Mouse (Mus musculus): ENCODE data around the gene Egfl8.

Egfl8 gene

DNA sequence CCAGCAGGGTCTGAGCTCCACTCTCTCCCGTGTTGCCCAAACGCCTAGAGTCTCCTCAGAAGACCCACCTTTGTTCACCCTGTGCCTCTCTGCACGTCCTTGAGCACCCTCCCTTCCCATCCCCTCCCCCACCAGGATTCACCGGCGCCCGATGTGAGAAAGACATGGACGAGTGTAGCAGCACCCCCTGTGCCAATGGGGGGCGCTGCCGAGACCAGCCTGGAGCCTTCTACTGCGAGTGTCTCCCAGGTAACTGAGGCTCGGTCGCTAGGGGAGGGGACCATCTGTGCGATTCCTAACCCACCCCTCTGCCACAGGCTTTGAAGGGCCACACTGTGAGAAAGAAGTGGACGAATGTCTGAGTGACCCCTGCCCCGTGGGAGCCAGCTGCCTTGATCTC, 43.4 kb downstream of the Egfl8 start:
- no peak for DNase-seq (ENCODE audit: low spot score)

DNA sequence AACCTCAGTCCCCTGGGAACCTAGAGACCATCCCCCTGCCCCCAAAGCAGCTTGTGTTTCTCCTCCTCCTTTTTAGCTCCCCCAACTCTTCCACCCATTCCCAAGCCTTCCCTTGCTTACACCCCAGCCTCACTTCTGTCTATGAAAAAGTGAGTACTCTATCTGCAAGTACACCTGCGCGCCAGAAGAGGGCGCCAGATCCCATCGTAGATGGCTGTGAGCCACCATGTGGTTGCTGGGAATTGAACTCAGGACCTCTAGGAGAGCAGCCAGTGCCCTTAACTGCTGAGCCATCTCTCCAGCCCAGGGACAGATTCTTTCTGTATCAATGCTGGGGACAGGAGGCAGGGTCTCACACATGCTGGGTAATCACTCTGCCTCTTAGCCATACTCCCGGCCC, 43.9 kb downstream of the Egfl8 start:
- no peak for DNase-seq (ENCODE audit: low spot score)

DNA sequence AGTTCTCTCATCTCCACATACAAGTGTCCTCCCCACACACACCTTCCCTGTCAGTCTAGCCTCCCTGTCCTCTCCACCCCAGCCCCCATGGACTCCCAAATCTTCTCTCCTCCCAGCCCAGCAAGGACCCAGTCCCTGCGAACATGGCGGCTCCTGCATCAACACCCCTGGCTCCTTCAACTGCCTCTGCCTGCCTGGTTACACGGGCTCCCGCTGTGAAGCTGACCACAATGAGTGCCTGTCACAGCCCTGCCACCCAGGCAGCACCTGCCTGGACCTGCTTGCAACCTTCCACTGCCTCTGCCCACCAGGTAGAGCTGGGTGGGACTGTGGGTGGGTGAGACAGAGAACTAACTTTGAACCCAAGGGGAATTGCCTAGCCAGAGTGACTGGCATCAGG, 45.9 kb downstream of the Egfl8 start:
- no peak for DNase-seq (ENCODE audit: low spot score)

DNA sequence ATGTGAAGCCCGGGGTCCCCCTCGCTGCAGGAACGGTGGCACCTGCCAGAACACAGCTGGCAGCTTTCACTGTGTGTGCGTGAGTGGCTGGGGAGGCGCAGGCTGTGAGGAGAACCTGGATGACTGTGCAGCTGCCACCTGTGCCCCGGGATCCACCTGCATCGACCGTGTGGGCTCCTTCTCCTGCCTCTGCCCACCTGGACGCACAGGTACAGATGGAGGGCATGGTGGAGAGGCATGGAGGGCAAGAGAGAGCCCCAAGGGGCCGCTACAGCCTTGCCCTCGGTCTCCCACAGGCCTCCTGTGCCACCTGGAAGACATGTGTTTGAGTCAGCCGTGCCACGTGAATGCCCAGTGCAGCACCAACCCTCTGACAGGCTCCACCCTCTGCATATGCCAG, 47.4 kb downstream of the Egfl8 start:
- DNase-seq (ENCODE audit: low spot score) = no peak

DNA sequence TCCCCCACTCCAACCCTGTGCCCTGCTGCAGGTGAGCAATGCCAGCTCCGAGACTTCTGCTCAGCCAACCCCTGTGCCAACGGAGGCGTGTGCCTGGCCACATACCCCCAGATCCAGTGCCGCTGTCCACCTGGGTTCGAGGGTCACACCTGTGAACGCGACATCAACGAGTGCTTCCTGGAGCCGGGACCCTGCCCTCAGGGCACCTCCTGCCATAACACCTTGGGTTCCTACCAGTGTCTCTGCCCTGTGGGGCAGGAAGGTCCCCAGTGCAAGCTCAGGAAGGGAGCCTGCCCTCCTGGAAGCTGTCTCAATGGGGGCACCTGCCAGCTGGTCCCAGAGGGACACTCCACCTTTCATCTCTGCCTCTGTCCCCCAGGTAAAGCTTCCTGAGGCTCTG, 48.5 kb downstream of the Egfl8 start:
- no peak for DNase-seq (ENCODE audit: low spot score)

DNA sequence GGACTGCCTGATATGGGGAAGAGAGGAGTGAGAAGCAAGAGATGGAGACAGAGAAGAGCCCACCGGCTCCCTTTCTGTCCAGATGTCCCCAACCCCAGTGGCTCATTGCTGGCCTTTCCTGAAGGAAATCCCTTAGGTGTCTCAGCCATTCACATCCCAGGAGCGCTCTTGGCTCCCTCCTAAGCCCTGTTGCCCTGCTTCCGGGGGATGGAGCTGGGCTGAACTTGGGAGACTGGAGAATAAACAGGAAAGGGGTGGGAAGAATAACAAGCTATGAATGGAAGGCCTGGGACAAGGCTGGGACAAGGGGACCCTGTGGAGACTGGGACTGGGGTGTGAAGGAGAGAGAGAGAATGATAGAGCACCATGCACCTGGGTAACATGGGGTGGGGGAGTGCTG, 51.0 kb downstream of the Egfl8 start:
- DNase-seq (ENCODE audit: low spot score) = no peak

DNA sequence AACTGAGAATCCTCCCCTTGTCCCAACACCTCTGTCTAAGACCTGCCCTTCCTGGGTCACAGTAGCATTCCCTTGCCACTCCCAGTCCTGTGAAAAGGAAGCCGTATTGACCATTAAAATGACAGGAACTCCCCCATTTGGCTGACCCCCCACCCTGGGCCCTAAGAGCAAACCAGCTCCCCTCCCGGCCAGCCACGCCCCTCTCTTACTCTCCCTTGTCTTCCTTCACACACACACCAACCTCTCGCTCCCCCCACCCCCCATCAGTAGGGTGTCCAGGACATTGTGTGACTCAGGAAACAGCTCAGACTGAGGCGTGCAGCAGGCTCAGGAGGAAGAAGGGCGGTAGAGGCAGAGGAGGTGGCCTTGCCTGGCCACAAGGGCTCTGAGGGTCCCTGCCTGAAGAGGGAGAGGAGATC, 51.8 kb downstream of the Egfl8 start, which contains the start of gene Notch4:
Notch4 (plus strand) TSS at position 266 of the 419 bp plus-strand sequence.
- DNase-seq (ENCODE audit: low spot score) = no peak

DNA sequence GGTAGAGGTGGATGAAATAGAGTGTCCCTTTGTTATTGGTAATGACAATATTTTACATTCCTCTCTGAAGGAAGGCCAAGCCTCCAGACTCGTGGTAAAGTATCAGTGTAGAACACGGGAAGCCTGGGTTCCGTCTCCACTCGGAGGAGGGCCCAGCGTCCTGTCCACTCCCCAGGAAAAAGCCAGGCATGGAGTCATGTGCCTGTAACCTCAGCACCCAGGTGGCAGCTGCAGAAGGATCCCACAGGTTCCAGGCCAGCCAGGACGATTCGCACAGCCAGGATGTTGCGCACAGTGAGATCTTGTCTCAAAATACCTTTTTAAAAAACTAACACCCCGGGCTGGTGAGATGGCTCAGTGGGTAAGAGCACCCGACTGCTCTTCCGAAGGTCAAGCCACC, 52.4 kb downstream of the Egfl8 start:
- DNase-seq (ENCODE audit: low spot score) = no peak

Measured in ovary, postnatal 14 days (tissue).